Mouse (Mus musculus) frontal cortex, postnatal 36 days (tissue): ENCODE measurements around the gene Il1f6.
A peak's percentile ranks its signal among the peaks of the same experiment; 100 is the strongest.
"Not testable (repeated sequence)": the region's sequence is repeated elsewhere in the genome, so short reads cannot be mapped to it uniquely, and the experiment has no call there.

Source experiments
- DNase-seq, 2 experiments: peaks; one replicate each; pipeline ENCODE4 v3.0.0; 2022; ENCODE audit warnings: low spot score in 2 of 2

The Il1f6 gene

GRCm38 (mm10) chr2:24215118-24215517 lies at the start of gene Il1f6:
TSS of gene Il1f6 (plus strand) at chr2:24215418.
- DNase-seq = no peak

GRCm38 (mm10) chr2:24181683-24182331 lies 33.4 kb upstream of the Il1f6 start:
- peak; percentile 47 to 66 for DNase-seq

- not testable (repeated sequence) for DNase-seq
Measured at GRCm38 (mm10) chr2:24182423-24183147, 32.6 kb upstream of the Il1f6 start.

GRCm38 (mm10) chr2:24184092-24184491 lies 31.1 kb upstream of the Il1f6 start:
- DNase-seq = not testable (repeated sequence)

- DNase-seq = no peak
Measured at GRCm38 (mm10) chr2:24186176-24186575, 29.0 kb upstream of the Il1f6 start, which contains the start of gene Il1f9. TSS of gene Il1f9 (plus strand) at chr2:24186476.

GRCm38 (mm10) chr2:24187585-24187984 lies 27.6 kb upstream of the Il1f6 start:
- no peak for DNase-seq

- DNase-seq = no peak
Measured at GRCm38 (mm10) chr2:24188189-24188588, 27.0 kb upstream of the Il1f6 start.

GRCm38 (mm10) chr2:24227191-24227590 lies 12.0 kb downstream of the Il1f6 start:
- DNase-seq = no peak

GRCm38 (mm10) chr2:24267503-24267902 lies 52.3 kb downstream of the Il1f6 start:
- no peak for DNase-seq

GRCm38 (mm10) chr2:24273619-24274018 lies 58.4 kb downstream of the Il1f6 start:
- DNase-seq = no peak

GRCm38 (mm10) chr2:24275146-24275545 lies 59.9 kb downstream of the Il1f6 start:
- DNase-seq = no peak
